Mouse (Mus musculus) 3134 (cell line): ENCODE measurements around the gene Cnn3.

ENCODE experiments used
- DNase-seq: peaks from one replicate; pipeline ENCODE4 v3.0.0-alpha.2; 2011; ENCODE audit warnings: low spot score; ENCODE audit not compliant: insufficient read length; ENCODE audit errors: extremely low read depth

Gene Cnn3

DNA sequence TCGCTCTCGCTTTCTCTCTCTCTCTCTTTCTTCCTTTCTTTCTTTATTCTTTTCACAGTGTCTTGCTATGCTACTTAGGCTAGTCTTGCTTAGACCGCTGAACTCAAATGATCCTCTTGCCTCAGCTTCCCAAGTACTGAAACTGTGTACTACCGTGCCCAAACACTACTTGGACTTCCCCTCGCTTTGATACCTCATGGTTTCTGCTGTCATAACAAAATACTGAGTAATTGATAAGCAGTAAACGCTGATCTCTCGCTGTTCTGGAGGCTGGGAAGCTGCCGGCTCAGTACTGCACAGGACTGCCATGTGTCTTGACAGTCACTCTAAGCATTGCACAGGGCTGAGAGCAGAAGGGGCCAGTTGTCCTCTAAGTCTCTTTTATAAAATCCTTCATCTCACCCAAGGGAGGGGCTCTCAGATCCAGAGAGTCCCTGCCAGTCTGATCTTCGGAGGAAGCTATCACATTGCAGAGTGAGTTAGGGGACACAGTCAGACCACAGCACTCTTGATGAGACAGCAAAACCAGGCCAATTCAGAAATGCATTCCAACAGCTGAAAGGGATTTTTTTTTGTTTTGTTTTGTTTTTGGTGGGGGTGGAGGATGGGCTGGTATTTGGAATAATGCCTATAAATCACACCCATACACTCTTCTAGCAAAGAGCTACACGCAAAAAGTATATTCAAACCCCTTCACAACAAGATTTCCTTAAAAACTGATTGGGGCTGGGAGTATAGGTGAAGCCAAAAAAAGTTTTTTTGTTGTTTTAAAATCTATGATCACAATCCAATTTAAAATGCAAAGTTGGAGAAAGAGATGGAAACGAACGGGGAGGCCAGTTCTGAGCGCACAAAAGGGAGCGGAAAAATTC, 8.7 kb upstream of the Cnn3 start:
- DNase-seq: no peak

DNA sequence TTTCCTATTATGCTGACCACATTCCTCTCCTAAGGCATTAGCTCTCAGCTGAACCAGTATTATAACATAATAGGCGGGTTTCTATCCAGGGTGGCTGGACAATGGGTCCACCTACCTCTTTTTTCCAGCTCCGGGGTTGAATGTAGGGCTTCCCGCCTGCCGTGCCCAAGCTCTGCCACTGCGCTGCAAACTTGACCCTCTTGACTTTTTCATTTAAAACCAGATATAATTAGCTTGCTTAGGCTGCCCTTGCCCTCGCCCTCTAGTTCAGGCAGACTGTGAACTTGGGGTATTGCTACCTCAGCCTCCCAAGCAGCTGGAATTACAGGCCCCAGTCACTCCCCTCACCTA, 8.1 kb upstream of the Cnn3 start:
- DNase-seq: no peak

DNA sequence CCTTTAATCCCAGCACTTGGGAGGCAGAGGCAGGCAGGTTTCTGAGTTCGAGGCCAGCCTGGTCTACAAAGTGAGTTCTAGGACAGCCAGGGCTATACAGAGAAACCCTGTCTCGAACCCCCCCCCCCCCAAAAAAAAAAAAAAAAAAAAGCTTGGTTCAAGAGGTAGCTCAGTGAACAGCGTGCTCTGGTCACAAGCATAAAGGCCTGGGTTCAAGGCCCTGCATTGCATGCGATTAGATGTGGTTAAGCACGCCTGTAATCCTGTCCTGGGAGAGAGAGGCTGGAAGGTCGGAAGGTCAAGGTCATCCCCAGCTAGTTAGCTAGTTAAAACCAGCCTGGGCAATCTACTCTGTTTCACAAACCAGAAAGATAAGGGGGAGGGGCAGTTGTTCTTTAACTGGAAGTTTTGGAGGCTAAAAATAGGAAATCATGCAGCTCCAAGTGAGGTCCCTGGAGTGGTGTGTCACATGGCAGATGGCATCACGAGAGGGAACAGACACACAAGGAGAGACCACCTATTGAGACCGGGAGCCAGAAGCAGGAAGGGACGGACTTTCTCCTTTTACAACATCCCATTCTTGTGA, 7.4 kb upstream of the Cnn3 start:
- no peak for DNase-seq

DNA sequence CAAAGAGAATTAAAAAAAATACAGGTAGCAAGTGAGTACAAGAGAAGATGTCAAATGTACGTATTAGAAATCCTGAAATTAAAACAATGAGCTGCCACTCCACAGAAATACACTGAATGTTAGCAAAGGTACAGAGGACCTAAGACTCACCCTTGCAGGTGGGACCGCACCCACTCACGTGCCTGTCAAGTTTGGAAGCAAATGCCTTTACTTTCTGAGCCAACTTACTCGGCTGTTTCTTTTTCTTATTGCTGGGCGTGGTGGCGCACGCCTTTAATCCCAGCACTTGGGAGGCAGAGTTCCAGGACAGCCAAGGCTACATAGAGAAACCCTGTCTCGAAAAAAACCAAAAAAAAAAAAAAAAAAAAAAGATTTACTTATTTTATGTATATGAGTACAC, 3.9 kb upstream of the Cnn3 start:
- DNase-seq: no peak

DNA sequence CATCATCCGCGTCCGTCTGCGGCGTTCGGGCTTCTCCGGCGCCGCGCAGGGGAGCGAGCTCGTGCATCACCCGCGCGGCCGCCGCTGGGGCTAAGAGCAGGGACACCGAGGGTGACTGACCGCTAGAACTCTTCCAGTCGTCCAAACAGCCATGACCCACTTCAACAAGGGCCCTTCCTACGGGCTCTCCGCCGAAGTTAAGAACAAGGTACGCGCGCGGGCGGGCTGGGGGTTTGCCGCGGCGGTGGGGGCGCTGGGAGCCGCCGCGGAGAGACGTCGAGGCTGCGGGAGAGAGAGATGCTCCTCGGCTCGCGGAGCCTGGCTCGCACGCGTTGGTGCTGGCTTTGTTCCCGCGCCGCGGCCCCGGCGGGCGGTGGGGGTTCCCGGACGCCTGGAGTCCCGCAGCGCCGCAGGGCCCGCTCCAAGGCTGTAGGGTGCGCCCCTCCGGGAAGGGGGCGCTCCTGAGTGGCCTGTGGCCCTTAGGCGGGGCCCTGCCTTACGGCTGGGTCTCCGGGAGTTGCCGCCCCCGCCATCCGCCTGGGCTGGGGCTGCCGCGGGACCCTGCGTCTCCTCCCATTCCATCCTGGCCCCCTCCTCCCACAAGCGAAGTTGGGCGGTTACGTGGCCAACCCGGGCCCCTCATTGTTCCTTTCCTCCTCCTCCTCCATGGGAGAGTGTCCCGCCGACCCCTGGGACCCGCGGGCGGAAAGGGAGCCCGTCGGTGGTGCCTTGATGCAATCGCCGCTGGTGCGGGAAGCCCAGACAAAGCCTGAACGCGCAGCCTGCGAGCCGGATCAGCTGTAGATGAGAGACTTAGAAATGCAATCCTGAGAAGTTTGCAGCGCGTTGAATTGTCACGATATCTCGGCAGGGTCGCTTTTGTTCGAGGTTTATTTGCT, 573 bp downstream of the Cnn3 start:
- DNase-seq: peak; percentile 89

DNA sequence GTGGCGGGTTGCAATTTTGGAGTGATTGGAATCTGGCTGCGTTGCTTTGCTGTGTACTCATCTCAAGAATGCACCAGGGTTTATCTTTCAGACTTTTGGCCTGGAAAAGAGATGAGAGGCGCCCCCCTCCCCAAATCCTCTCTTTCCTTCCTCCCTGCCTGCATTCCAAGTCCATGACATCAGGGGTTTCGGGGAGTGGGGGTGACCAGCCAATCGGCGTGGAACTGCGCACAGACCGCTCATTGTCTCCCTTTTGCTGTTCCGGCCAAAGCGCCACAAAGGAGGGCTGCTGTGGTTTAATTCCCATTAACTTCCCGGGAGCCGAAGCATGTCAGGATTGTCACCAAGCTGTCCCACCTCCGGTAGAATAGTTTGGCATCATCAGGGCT, 1.2 kb downstream of the Cnn3 start:
- DNase-seq: peak; percentile 79

DNA sequence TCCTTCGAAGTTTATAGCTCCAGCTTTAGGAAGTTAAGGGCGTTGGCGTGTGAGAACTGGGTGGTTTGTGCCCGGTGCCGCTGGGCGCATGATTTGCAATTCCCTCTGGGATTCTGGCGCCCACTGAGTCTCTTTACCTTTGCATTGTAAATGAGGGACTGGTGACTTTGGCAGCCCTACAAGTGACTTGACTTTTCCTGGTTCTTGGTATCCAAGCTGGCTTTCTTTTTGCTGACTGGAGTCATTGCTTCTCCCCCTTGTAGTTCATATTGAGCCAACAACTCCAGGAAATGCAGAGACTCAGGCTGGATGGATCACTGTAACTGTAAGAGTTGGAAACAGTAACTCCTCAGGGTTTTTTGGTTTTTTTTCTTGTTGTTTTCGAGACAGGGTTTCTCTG, 1.9 kb downstream of the Cnn3 start:
- DNase-seq: peak; percentile 36

DNA sequence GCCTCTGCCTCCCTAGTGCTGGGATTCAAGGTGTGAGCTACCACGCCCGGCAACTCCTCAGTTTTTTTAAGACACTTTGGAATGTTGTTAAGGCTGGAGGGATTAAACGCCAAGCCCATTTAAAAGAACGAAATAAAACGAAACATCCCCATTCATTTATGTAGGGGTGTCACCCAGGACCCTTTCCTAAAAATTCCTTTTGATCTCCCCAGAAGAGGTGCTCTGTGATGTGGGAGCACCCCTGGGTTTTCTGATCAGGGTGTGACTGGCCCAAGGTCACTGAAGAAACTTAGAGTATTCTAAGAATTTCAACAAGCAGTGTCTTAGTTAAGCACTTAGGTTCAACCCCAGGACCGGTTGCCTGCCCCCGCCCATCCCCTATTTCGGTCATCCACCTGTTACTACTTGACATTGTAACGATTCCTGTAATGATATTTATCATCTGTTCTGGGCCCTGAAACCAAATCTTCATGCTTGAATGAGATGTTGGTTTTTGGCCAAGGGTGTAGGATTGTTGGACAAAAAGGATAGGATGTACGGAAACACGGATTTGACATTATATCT, 2.5 kb downstream of the Cnn3 start:
- DNase-seq: no peak

DNA sequence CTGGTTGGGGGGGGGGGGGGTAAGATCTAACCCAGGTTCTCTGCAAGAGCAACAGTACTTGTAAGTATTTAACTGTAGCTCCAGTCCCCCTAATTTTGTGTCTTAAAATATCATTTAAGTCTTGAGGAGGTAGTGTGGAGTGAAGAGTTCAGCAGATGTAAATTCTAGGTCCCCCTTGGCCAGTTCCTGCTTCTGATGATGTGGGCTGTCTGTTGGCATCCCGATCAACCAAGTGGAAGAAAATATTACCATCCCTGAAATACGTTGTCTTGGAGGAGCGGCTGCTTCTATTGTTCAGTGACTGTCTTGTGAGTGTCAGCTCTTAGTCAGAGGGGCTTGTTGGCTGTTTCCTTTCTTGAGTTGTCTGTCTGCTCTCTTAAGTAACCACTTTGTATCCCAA, 3.2 kb downstream of the Cnn3 start:
- no peak for DNase-seq

DNA sequence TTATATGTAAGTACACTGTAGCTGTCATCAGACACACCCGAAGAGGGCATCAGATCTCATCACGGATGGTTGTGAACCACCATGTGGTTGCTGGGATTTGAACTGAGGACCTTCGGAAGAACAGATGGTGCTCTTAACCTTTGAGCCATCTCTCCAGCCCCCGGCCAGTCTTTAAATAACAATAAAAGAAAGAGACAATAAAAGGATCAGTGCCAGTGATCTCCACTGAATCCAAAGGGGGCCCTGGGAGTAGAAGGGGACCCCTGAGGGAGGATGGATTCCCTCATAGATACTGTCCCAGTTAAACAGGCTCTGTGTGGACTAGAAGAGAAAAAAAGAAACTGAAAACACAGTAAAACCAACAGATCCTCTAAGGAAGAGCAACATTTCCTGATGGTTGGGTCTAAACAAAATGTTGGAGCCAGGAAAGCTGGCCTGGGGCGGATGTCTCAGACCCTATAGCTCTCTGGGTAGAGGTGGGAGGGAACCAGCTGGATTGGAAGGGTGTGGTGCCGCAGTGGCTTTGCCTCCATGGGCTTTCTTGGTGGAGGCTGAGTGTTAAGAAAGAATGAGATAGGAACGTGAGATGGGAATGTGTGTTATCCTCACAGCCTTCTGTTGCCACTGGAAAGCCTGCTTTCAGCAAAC, 4.1 kb downstream of the Cnn3 start:
- no peak for DNase-seq

DNA sequence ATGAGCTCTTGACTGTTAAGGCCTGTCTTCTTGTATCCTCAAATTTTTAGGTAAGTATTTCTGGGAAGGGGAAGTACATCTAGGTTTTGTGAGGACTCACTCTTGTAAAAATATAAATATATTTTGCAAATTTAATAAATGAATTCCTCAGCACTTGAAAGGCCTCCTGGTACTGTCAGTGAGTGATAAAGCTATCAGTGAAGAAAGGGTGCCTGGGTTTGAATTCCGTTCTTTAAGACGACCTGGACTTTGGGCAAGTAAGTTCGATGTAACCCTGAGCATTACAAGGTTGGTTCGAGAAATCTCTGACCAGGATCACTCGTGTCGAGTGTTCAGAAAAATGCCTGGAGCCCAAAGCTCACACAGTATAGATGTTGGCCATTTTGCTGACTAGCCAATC, 7.1 kb downstream of the Cnn3 start:
- no peak for DNase-seq

DNA sequence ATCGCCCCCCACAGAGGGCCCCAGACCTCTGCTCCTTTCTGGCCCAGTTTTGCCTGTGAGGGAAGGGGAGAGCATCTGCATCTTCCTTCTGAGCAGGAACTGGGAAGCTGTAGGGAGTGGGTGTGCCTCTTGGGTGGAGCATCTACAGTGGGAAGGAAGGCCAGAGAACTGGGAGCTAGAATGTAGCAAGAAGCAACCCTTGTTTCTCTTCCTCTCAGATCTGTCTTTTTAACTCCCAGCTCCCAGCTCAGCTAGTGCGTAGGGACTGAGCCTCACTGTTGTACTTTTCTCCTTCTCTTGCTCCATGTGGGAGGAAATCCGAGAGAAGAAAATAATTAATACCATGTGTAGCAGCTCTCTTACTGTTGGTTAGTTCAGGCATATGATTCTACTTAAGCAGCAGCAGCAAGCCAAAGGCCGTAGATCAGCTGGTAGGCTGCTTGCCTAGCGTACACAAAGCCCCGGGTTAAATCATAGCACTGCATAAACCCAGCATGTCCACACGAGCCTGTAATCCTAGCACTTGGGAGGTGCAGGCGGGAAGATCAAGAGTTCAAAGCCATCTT, 7.8 kb downstream of the Cnn3 start:
- no peak for DNase-seq

DNA sequence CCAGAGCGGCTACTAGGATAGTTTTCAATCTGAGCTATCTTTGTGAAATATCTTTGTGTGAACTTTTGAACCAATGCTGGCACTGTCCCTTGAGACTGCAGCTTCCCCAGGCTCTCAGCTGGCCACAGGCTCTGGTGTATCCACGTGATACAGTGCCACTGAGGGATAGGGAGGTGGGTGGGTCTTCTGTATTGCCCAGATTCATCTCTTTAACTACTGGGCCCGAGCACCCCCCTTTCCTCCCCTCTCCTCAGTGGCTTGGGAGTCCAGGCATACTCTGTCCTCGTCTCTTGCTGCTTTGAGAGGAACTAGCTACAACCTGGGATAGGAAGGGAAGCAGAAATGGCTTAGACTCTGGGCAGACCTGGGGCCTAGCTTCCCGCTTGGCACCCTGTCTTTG, 9.0 kb downstream of the Cnn3 start:
- no peak for DNase-seq

DNA sequence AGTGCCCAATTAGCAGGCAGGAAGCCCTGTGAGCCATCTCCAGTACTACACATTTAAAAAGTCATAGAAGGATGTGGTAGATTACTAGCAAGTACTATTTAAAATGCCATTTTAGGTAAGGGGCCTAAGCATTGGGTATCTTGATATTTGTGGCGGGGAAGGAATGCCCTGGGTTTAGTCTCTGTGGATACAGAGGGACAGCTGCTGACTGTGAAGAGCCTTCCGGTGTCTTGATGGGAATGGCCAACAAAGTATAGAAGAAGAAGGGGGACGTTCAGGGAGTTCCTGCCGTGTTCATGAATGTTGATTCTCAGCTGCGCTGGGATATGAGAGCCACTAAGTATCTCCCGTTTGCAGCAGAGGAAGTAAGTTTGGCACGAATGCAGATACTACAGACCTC, 10.8 kb downstream of the Cnn3 start:
- DNase-seq: no peak

DNA sequence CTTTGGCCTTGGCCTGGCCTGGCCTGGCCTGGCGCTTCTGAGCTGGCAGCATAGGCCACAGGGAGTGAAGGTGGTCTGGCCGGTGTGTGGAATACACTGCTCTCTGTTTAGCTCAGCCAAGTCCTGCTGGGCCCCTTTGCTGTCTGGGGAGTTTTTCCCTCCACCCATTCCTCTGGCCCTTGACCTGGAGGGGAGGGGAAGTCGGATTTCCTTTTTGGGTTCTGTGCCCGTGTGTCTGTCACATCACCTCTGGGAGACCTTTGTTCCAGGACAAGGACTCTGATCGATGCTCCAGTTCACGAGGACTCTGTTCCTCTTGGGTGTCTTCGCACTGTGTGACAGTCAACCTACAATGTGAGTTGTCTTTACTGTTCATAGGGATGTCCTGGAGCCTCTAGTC, 11.7 kb downstream of the Cnn3 start:
- DNase-seq: no peak

DNA sequence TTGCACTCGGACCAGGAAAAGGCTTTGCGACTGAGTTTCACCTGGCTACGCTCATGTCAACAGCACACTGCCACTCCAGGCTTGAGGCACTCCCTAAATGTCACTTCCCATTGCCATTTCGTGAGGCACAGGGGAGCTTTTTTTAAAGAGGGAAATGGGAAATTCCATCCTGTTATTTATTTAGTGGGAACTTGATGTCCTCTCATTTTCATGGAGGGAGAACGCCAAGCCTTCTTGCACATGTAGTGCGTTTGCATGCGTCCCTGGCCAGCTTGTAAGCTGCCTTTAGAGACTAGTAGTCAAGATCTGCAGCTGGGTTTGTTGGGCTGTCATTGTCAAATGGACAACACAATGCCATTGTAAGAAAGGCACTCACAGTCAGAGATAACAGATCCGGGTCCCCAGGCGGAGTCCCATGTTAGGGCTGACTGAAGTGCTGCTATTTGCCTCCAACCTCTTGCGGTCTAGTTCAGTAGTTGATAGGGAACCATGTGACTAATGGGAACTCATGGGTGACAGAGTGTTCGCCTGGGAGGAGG, 13.4 kb downstream of the Cnn3 start:
- DNase-seq: no peak

DNA sequence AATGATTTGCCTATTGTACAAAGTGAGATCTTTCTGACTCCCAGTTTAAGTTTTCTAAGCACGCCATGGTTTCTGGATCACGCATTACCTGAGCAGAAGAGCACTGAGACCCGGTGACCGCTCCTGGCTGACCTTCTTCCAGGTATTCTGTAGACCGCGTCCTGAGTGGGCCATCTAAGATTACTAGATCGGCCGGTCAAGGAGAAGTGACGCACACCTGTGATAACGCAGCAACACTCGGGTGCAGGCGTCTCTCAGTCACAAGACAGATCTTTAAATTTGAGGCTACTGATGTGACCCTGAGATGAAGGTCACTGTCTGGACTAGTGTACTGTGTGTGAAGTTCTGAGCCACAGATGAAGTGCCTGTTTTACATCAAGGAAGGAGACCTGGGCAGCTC, 15.2 kb downstream of the Cnn3 start:
- no peak for DNase-seq

DNA sequence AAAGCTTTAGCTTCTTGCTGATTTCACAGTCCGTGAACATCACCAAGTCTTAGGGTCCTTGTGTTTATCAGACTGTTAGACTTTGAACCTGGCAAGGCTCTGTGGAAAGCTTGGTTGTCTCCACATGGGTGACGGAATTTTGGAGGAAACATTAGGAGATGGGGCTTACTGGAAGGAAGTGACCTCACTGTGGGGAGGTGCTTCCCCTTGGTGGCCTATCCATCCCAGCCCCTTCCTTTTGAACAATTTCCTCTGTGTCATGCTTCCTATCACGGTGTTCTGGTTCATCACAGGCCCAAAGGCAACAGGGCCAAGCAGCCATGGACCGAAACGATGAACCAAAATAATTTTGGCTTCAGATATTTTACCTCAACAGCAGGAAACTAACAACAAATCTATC, 16.0 kb downstream of the Cnn3 start:
- no peak for DNase-seq

DNA sequence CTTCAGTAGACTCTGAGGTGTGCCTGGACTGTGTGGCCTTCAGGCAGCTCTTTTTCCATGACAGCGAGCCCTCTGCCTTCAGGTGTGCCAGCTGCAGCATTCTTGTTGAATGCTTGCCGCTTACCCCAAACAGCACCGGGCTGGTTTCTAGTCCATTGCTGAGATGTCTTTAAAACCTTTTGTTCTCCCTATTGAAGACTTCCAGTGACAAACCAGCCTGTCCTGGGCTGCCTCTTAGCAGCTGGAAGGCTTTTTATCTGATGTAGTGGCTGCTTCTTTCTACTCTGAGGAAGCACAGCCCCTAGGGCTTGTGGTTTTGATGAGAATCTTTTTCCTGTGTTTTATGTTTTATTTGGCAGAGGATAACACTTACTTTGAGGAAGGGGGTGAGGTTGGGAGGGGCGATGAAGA, 17.6 kb downstream of the Cnn3 start:
- DNase-seq: no peak

DNA sequence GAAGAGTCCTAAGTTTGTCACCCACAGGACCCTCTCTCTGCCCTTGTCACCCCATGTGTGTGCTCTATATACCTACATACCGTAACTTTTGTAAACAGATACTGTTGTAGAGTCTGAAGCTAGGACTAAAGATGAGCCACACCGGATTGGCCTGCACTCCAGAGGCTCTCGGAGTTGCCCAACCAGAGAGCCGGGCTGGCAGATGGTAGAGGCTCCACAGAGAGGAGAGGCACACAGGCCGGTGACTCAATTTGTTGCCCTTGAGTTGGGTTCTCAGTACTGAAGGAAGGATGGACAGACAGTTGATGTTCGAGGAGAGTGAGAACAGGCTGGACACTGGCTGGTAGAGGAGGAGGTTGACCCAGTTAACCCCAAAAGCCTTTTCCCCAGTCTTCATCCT, 18.1 kb downstream of the Cnn3 start:
- no peak for DNase-seq
